Mouse (Mus musculus) kidney, postnatal 0 days (tissue): ENCODE measurements around the gene Map3k20. TPM values are rescaled to one million over a fixed set of nuclear protein-coding genes. Genes with fewer than 3 reads are reported as not detected.
A peak's percentile ranks its signal among the peaks of the same experiment; 100 is the strongest.

Experiments used
- ATAC-seq: fragments of 200-750 bp; cut with Nextera tagmentation; replicated peaks from 2 replicates; pipeline ENCODE4 v1.8.0; 2017; ENCODE audit warnings: low read depth, moderate number of reproducible peaks, moderate TSS enrichment, moderate library complexity; ENCODE audit not compliant: low FRiP score
- DNase-seq: peaks from one replicate; pipeline ENCODE4 v3.0.0-alpha.2; 2016; ENCODE audit warnings: low spot score
- H3K27ac ChIP-seq: fragments of 300-500 bp; sonication (generic); 2 replicates; pipeline ENCODE4 v1.5.1; 2014; ENCODE audit warnings: mild to moderate bottlenecking
- H3K27me3 ChIP-seq: fragments of 300-500 bp; sonication (generic); 2 replicates; pipeline ENCODE4 v1.6.1; 2014; ENCODE audit warnings: low read length, mixed read lengths; ENCODE audit not compliant: insufficient read depth
- H3K36me3 ChIP-seq: fragments of 300-500 bp; sonication (generic); 2 replicates; pipeline ENCODE4 v1.6.1; 2014; ENCODE audit warnings: low read length, mixed read lengths; ENCODE audit not compliant: insufficient read depth
- H3K4me1 ChIP-seq: fragments of 300-500 bp; sonication (generic); replicated peaks from 2 replicates; pipeline ENCODE4 v1.6.1; 2014; ENCODE audit warnings: antibody characterized with exemption, low read length, mixed read lengths; ENCODE audit not compliant: insufficient read depth
- H3K4me2 ChIP-seq: fragments of 300-500 bp; sonication (generic); 2 replicates; pipeline ENCODE4 v1.6.1; 2014; ENCODE audit warnings: mild to moderate bottlenecking, low read length, moderate library complexity, mixed read lengths
- H3K4me3 ChIP-seq: fragments of 300-500 bp; sonication (generic); replicated peaks from 2 replicates; pipeline ENCODE4 v1.5.1; 2014; ENCODE audit warnings: low read depth, low read length
- H3K9ac ChIP-seq: fragments of 300-500 bp; sonication (generic); 2 replicates; pipeline ENCODE4 v1.6.1; 2014; ENCODE audit warnings: low read depth, low read length
- H3K9me3 ChIP-seq: fragments of 300-500 bp; sonication (generic); replicated peaks from 2 replicates; pipeline ENCODE4 v1.6.1; 2016; ENCODE audit warnings: low read length, inconsistent platforms, mixed read lengths
- CTCF ChIP-seq: IDR thresholded peaks from 2 replicates; pipeline ENCODE4 v1.5.1; 2016; ENCODE audit warnings: antibody characterized with exemption, low read depth, mild to moderate bottlenecking, moderate library complexity
- whole genome bisulfite sequencing: fragments of 180-500 bp; shearing (Covaris S2); extraction: QIAGEN DNeasy Blood & Tissue Kit; methylation state at CpG from one replicate; pipeline ENCODE4 v1.1.7; 2014; 5-methylcytosine and 5-hydroxymethylcytosine counted together
- polyA plus RNA-seq: library from polyadenylated mRNA; unstranded; fragments of >200 nt; fragmentation: Nextera tagmentation; extraction: Ambion mirVana; gene quantifications from 2 replicates; pipeline ENCODE4 v1.2.1, GENCODE M21; 2015

Gene Map3k20
- polyA plus RNA-seq, 1 experiment from 2014 or later = 10.1 TPM

- Histone ChIP-seq H3K9ac (no peak overlapping the region), H3K4me3 (no peak overlapping the region), H3K27me3 (no peaks in the 10 kb centered on the region), H3K27ac (no peak overlapping the region), H3K36me3 (peaks cover 28% of the 10 kb centered on the region; the same call in 1 of the 2 replicates), H3K4me2 (no peak overlapping the region), H3K9me3 (no peaks in the 10 kb centered on the region), H3K4me1 (peaks cover 9% of the 10 kb centered on the region; the same call in 1 of the 2 replicates)
- ATAC-seq (no peak), DNase-seq (no peak)
- 85% methylated on average over 9 of the region's 9 CpGs for WGBS
- TF ChIP-seq CTCF = no peak
These were observed 194.4 kb downstream of the Map3k20 start for GRCm38 (mm10) chr2:72479818-72480217.

- Histone ChIP-seq H3K4me3 (no peak overlapping the region), H3K9me3 (no peaks in the 10 kb centered on the region), H3K27me3 (no peaks in the 10 kb centered on the region), H3K36me3 (no peaks in the 10 kb centered on the region), H3K9ac (no peak overlapping the region), H3K27ac (no peak overlapping the region), H3K4me2 (no peak overlapping the region), H3K4me1 (no peaks in the 10 kb centered on the region)
- 34% methylated on average over 7 of the region's 7 CpGs for WGBS
- ATAC-seq = peak; percentile 36; the same call in 1 of the 2 replicates
- no peak for TF ChIP-seq CTCF
- no peak for DNase-seq
These were observed 206.2 kb downstream of the Map3k20 start for GRCm38 (mm10) chr2:72491650-72492049.

Other genes starting within 250 kb of the Map3k20 start
- gene Cdca7, start 190.5 kb downstream of the Map3k20 start, polyA plus RNA-seq = 73.6 and 88.7 TPM in 2 replicates